Mouse (Mus musculus): ENCODE results near the gene Arel1.

Gene Arel1

GRCm38 (mm10) chr12:84970428-84971096 lies at the start of gene Arel1, which contains the start of gene Fcf1:
Arel1 (minus strand) TSS chr12:84970900.
Fcf1 (plus strand) TSS chr12:84970897.
- peak; percentile 83 for DNase-seq (ENCODE audit: low read depth, low spot score)

DNA sequence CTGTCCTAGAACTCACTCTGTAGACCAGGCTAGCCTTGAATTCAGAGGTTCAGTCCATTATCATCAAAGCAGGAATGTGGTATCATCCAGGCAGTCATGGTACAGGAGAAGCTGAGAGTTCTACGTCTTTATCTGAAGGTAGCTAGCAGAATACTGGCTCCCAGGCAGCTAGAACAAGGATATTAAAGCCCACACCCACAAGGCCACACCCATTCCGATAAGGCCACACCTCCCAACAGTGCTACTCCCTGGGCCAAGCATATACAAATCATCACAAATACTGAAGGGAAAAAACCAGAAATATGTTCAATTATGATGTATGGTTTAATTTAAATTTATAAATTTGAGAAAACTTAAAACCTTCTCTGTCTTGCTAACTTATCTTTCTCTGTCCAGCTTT lies 41.5 kb upstream of the Arel1 start:
- no peak for DNase-seq (ENCODE audit: low read depth, low spot score)

DNA sequence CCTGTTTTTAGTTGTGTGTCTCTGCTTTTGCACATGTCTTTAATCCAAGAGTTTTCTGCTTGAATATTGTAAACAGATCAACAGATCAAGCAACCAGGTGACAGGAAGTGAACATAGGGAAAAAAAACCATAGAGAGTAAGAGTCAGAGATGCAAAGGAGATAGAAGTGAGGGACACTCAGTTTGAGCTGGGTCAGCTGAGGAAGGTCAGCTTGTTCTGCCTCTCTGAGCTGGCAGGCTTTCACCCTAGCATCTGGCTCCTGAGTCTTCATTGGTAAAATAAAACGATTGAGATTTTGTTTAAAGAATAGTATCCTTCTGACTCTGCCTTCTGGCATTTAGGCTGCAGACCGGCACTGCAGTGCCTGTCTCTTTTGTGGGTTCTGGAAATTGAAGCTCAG lies 39.8 kb upstream of the Arel1 start:
- DNase-seq (ENCODE audit: low read depth, low spot score) = no peak

- no peak for DNase-seq (ENCODE audit: low read depth, low spot score)
These were observed 39.1 kb upstream of the Arel1 start for GRCm38 (mm10) chr12:85009776-85010175.

DNA sequence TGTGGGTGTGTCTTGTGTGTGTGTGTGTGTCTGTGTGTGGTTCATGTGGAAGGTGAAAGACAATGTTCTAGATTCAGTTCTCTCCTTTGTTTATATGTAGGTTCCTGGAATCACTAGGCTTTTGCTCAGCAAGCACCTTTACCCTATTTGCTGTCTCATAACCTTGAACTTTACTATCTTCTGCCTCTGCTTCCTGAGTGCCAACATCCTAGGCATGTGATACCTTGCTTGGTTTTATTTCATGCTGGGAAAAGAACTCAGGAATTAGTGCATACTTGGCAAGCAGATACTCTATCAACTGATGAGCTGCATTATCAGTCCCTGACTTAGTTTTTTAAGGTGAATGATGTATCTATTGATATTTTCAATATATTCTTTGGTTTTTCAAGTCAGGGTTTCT lies 36.3 kb upstream of the Arel1 start:
- no peak for DNase-seq (ENCODE audit: low read depth, low spot score)

GRCm38 (mm10) chr12:85006206-85006605 lies 35.5 kb upstream of the Arel1 start:
- no peak for DNase-seq (ENCODE audit: low read depth, low spot score)

GRCm38 (mm10) chr12:84999053-84999452 lies 28.4 kb upstream of the Arel1 start:
- no peak for DNase-seq (ENCODE audit: low read depth, low spot score)

DNA sequence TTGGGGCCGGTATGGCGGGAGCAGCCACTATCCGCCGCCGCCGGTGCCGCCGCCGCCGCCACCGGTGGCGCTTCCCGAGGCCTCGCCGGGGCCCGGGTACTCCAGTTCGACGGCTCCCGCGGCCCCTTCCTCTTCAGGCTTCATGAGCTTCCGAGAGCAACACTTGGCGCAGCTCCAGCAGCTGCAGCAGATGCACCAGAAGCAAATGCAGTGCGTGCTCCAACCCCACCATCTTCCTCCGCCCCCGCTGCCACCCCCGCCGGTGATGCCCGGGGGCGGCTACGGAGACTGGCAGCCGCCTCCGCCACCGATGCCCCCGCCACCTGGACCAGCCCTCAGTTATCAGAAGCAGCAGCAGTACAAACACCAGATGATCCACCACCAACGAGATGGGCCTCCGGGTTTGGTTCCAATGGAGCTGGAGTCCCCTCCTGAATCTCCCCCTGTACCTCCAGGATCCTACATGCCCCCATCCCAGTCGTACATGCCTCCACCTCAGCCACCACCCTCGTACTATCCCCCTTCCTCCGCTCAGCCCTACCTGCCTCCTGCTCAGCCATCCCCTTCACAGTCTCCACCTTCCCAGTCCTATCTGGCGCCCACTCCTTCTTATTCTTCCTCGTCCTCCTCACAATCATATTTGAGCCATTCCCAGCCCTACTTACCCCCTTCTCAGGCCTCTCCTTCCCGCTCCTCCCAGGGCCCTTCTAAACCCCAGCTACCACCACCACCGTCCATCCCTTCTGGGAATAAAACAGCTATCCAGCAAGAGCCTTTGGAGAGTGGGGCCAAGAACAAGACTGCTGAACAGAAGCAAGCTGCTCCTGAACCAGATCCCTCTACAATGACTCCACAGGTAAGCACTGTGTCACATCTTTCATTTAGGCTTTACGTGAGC lies 26.1 kb upstream of the Arel1 start:
- peak; percentile 24 for DNase-seq (ENCODE audit: low read depth, low spot score)

- peak; percentile 97 for DNase-seq (ENCODE audit: low read depth, low spot score)
These were observed 25.4 kb upstream of the Arel1 start, which contains the start of gene Ylpm1 for GRCm38 (mm10) chr12:84996083-84996496. Ylpm1 (plus strand) TSS chr12:84996321.

DNA sequence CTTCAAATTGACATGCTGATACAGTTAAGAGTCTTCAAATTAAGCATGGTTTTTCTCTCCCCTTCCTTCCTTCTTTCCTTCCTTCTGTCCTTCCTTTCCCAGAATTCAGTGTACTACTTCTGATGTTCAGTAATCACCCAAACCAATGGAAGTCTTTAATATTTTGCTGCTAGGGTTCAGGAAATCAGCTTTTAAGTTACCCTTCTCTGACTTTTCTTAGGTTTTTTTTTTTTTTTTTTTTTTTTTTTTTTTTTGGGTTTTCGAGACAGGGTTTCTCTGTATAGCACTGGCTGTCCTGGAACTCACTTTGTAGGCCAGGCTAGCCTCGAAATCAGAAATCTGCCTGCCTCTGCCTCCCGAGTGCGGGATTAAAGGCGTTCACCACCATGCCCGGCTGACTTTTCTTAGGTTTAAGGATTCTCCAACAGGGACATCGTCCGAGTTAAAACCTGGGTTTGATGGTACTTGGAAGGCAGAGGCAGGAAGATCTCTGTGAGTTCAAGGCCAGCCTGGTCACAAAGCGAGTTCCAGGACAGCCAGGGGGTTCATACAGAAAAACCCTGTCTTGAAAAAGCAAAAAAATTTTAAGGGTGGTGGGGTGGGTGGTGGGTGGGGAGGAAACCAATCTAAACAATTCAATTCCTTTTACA lies 24.5 kb upstream of the Arel1 start:
- no peak for DNase-seq (ENCODE audit: low read depth, low spot score)

DNA sequence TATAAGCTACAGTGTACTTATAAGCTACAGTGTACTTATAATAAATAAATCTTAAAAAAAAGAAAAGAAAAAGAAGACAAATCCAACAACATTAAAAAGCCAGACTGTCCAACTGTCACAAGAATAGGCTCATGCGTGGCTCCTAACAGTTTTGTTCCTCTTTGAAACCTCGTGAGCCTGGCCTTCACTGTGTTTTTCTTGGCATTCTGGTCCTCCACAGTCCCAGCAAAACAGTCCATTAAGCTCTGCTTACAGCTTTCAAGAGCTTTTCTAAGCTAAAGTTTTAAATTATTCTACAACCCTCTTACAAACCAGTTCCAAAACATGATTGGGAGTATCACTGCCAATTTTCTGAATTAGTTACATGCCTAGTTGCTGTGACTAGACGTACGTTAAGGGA lies 18.8 kb upstream of the Arel1 start:
- no peak for DNase-seq (ENCODE audit: low read depth, low spot score)

DNA sequence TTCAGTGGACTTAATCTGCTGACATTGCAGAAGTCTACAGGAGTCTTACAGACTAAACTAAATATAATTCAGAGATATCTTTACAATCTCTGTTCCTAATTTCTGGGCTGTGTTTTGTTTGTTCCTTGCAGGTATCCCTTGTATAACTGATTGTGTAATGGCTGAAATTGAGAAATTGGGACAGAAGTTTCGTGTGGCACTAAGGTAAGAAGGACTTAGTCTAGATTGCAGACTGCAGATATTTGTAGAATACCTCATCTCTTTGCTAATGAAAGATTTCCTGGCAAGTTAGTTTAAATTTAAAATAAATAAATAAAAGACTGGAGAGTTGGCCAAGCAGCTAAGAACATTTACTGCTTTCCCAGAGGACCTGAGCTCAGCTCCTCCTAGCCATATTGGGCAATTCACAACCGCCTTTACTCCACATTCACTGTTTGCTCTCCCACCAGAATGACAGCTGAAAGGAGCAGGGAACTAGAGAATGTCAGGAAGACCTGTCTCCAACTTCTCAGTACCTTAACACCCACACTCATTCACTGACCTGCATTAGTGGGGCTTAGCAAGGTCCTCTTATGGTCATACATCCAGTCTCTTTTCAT lies 8.7 kb upstream of the Arel1 start:
- no peak for DNase-seq (ENCODE audit: low read depth, low spot score)

DNA sequence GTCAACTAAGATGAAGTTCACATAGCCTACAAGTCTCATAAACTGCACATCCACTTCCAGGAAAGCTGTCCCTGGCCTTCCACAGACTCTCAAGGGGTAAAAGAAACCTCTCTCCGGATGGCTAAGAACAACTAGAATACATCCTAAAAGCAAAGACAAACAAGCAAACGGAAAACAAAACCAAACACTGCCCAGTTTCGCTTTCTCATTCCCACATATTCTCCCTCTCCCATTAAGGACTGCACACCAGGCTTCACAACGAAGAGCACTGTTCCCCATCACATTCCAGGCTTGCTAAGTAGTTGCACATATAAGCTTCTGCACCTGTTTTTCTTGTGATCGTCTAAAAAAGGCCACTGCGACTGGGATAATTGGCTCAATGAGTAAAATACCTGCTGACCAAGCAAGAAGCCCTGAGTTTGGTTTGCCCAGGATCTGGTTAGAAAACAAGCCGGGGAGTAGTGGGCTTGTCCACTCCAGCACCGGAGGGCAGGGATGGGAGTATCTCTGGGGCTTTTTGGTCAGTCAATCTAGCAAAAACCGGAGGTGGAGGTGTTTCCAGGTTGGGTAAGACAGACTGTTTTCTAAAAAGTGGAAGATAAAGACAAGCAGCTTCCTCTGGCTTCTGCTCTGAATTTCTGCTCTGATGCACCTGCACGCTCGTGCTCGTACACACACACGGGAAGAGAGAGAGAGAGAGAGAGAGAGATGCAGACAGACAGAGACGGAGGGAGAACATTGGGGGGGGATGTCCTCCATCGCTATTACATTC lies 858 bp downstream of the Arel1 start:
- no peak for DNase-seq (ENCODE audit: low read depth, low spot score)

DNA sequence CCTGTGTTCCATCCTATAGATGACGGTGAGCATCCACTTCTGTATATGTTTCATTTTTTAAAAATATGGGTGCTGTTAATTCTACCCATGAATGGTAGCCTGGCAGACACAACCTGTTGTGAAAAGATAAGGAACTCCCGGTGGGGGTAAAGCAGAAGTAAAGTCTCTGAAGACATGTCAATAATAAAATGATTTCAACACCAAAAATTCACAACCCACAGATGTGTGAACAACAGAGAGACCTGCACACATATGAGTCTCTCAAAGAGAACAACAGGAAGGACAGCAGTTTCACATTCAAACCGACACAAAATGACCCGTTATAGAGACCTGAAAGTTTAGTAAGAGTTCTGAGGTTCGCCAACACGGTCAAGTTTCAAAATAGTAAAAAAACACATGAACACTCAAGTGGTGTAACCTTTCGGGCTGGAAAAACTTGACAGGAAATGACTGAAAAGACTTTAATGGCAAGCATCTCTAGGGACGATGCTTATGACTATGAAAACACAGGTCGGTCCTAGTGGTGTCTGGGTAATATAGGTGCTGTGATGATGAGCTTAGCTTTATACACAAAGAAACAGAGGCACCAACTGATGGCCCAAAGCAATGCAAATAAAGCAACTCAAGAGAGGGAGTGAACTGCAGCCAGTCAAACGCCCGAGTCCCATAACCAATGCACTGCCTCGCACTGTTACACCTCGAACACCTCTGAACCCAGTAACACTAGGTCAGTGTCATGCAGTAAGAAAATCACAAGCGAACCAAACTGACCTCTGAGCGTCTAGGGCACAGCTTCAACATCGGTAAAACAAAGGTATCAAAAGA lies 1.7 kb downstream of the Arel1 start:
- DNase-seq (ENCODE audit: low read depth, low spot score) = no peak

- no peak for DNase-seq (ENCODE audit: low read depth, low spot score)
These were observed 8.1 kb downstream of the Arel1 start for GRCm38 (mm10) chr12:84962606-84963005.

- DNase-seq (ENCODE audit: low read depth, low spot score) = no peak
These were observed 11.8 kb downstream of the Arel1 start for GRCm38 (mm10) chr12:84958794-84959356.

- no peak for DNase-seq (ENCODE audit: low read depth, low spot score)
These were observed 14.4 kb downstream of the Arel1 start for GRCm38 (mm10) chr12:84956317-84956716.

DNA sequence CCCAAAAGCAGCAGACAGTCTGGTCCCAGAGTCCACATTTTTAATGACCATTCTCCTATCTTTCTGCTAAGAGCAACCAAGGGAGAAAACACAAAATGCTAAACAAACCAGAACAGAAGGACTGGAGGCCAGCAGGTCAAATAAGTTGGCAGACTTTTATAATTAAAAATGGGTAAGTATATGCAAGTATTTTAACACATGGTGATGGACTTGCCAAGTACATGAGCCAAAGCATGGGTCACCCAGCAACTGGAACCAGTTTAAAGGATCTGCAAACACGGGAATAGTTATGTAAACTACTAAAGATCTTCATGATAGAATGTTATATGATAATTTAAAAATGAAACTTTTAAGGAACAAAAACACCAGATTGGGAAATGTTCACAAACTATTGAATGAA lies 18.3 kb downstream of the Arel1 start:
- no peak for DNase-seq (ENCODE audit: low read depth, low spot score)

GRCm38 (mm10) chr12:84951531-84951930 lies 19.2 kb downstream of the Arel1 start:
- no peak for DNase-seq (ENCODE audit: low read depth, low spot score)

- no peak for DNase-seq (ENCODE audit: low read depth, low spot score)
These were observed 19.9 kb downstream of the Arel1 start for GRCm38 (mm10) chr12:84950763-84951162.

All from embryo, embryonic 11.5 days (tissue).